Mouse (Mus musculus) lung, postnatal 0 days (tissue): ENCODE measurements at regions not wholly inside any gene's neighbourhood (a gene's known extent, or its start where the extent isn't known, plus 50 kb on each side); places are given as distances from the start of the nearest gene placed in this dataset.

ENCODE experiments used
- CTCF ChIP-seq: IDR thresholded peaks from 2 replicates; pipeline ENCODE4 v1.5.1; 2016; ENCODE audit warnings: antibody characterized with exemption, mild to moderate bottlenecking
- EP300 ChIP-seq: IDR thresholded peaks from 2 replicates; pipeline ENCODE4 v1.6.1; 2016; ENCODE audit warnings: antibody characterized with exemption, mild to moderate bottlenecking, control low read depth

DNA sequence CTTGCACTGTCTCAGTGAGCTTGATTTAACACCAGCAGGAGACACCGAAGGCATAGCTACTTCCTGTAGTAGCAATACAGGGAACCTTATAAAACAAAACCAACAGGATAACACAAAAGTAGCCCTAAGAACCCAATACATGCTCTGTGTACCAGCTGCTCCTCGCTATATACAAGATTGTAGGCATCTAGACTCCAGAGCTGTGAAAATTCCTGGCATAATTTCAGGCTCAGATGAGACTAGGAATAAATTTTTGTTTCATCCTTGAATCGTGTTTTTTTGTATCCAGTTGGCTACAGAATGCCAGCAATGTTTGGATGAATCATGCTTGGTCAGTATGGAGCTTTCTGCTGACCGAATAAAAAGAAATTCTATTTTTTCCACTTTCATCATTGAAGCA, 157.9 kb downstream of the Kcnj2 start:
- TF ChIP-seq EP300 (no peak), CTCF (no peak)
